Comparison of ENCODE assay signal across 22 mouse cellular contexts in the genomic region with DNA sequence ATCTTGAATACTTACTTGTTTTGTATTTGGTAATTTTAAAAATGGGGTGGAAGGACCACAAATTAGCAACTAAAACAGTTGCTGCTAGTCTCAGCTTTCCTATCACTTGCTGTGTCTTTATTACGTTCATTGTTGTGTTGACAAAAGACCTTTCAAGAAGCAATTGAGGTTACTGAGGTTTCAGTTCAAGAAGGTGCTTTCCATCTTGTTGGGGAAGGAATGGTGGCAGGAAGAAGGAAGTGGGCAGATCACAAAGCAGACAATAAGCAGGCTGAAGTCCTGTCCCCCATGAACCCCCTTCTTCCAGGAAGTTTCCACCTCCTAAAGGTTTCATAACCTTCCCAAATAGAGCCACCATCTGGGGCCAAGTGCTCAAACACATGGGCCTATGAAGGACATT.
DNase-seq lines count a peak whose midpoint lies in the region; ATAC-seq and TF ChIP-seq lines count a peak whose summit lies in the region.
"Had no signal": no experiment of that assay in that cellular context is flagged by ENCODE, and none has a peak within 500 bp of the region (broad histone marks: within the 10 kb centered on the region; RNA-seq: fewer than 3 reads in every experiment).

No protein-coding gene starts in this region.

- no peak overlapping the region for H3K9ac ChIP-seq in midbrain, embryonic 14.5 days (replicated peaks; ENCODE audit: low read length)
- H3K9ac ChIP-seq: embryonic facial prominence, embryonic 12.5 days; forebrain, postnatal 0 days; heart, embryonic 15.5 days; hindbrain, embryonic 13.5 days; neural tube, embryonic 15.5 days; stomach, embryonic 15.5 days had no signal

- H3K4me3 ChIP-seq in midbrain, embryonic 14.5 days (replicated peaks; ENCODE audit: low read depth, low read length), result no peak overlapping the region
- H3K4me3 ChIP-seq in cerebellum, adult 2 months (replicated peaks; ENCODE audit: insufficient read depth, low read depth, low read length), result no peak overlapping the region
- H3K4me3 ChIP-seq: embryonic facial prominence, embryonic 12.5 days; heart, embryonic 15.5 days; hindbrain, embryonic 13.5 days; myocyte; neural tube, embryonic 15.5 days; stomach, embryonic 15.5 days had no signal

- H3K27ac ChIP-seq in midbrain, embryonic 14.5 days (replicated peaks; ENCODE audit: low read depth, low read length), result no peak overlapping the region
- H3K27ac ChIP-seq in cerebellum, adult 2 months (ENCODE audit: insufficient read depth, low read length), result no peak overlapping the region
- H3K27ac ChIP-seq: embryonic facial prominence, embryonic 12.5 days; heart, embryonic 15.5 days; hindbrain, embryonic 13.5 days; neural tube, embryonic 15.5 days; stomach, embryonic 15.5 days had no signal

- DNase-seq in B cell, adult 2 months, result peak; percentile 14 to 18
- peak; percentile 49 for DNase-seq in splenic B cell, adult 2 months (ENCODE audit: low read depth, low spot score)
- no peak for DNase-seq in midbrain, embryonic 14.5 days
- no peak for DNase-seq in retina, embryonic 14.5 days (ENCODE audit: low spot score)
- DNase-seq in cerebellum, adult 2 months, result no peak
- DNase-seq: adrenal gland, adult 2 months; cerebellum, adult 11-12 months; cerebellum, postnatal 14 days; forebrain, postnatal 0 days; heart, postnatal 36 days; kidney, adult 8-10 months; kidney, postnatal 14 days; thymus, adult 18-20 months had no signal

- peak; percentile 93 for ATAC-seq in CD4-positive, CD25-positive, alpha-beta regulatory T cell, adult 4 months
- ATAC-seq in activated CD4-positive, CD25-positive, alpha-beta regulatory T cell, adult 4 months, result peak; percentile 96
- ATAC-seq in midbrain, embryonic 14.5 days (ENCODE audit: low FRiP score, low TSS enrichment), result no peak
- ATAC-seq: forebrain, postnatal 0 days; midbrain, embryonic 16.5 days had no signal

- H3K4me1 ChIP-seq in midbrain, embryonic 14.5 days (ENCODE audit: control insufficient read depth, insufficient read depth, low read length), result no peaks in the 10 kb centered on the region
- no peaks in the 10 kb centered on the region for H3K4me1 ChIP-seq in cerebellum, adult 2 months (ENCODE audit: control insufficient read depth, insufficient read depth, low read length)
- H3K4me1 ChIP-seq: embryonic facial prominence, embryonic 12.5 days; heart, embryonic 15.5 days; hindbrain, embryonic 13.5 days; neural tube, embryonic 15.5 days; stomach, embryonic 15.5 days had no signal

- H3K36me3 ChIP-seq in splenic B cell, adult 2 months (ENCODE audit: control insufficient read depth, insufficient read depth, low read length, poor library complexity, severe bottlenecking), result no peaks in the 10 kb centered on the region; the same call in 1 of the 2 replicates
- H3K36me3 ChIP-seq in midbrain, embryonic 14.5 days (ENCODE audit: control insufficient read depth, insufficient read depth, low read length), result peaks cover 8% of the 10 kb centered on the region; the same call in 1 of the 2 replicates
- H3K36me3 ChIP-seq: heart, embryonic 15.5 days; stomach, embryonic 15.5 days had no signal

- H3K9me3 ChIP-seq in midbrain, embryonic 14.5 days (ENCODE audit: control insufficient read depth, low read length), result no peaks in the 10 kb centered on the region
- H3K9me3 ChIP-seq: embryonic facial prominence, embryonic 12.5 days; heart, embryonic 15.5 days; hindbrain, embryonic 13.5 days; neural tube, embryonic 15.5 days; stomach, embryonic 15.5 days had no signal

- 81% methylated on average over 1 of the region's 1 CpGs for WGBS in midbrain, embryonic 14.5 days
- 90% methylated on average over 1 of the region's 1 CpGs for WGBS in cerebellum, adult 2 months

- H3K4me2 ChIP-seq in midbrain, embryonic 14.5 days (ENCODE audit: low read length), result no peak overlapping the region
- H3K4me2 ChIP-seq: embryonic facial prominence, embryonic 12.5 days; heart, embryonic 15.5 days; hindbrain, embryonic 13.5 days; neural tube, embryonic 15.5 days; stomach, embryonic 15.5 days had no signal

- TF ChIP-seq POLR2A in cerebellum, adult 2 months (IDR thresholded peaks at IDR 0.05; ENCODE audit: borderline replicate concordance, insufficient read depth, low read length), result no peak

- no peaks in the 10 kb centered on the region for H3K27me3 ChIP-seq in splenic B cell, adult 2 months (ENCODE audit: control insufficient read depth, insufficient read depth, low read length, poor library complexity, severe bottlenecking)
- no peaks in the 10 kb centered on the region for H3K27me3 ChIP-seq in midbrain, embryonic 14.5 days (ENCODE audit: control insufficient read depth, insufficient read depth, low read length)
- no peaks in the 10 kb centered on the region for H3K27me3 ChIP-seq in cerebellum, adult 2 months (ENCODE audit: control insufficient read depth, insufficient read depth, low read length)
- H3K27me3 ChIP-seq: embryonic facial prominence, embryonic 12.5 days; heart, embryonic 15.5 days; hindbrain, embryonic 13.5 days; neural tube, embryonic 15.5 days; stomach, embryonic 15.5 days had no signal

- no peak for TF ChIP-seq CTCF in cerebellum, adult 2 months (IDR thresholded peaks at IDR 0.05; ENCODE audit: borderline replicate concordance, insufficient read depth, low read depth, low read length)

Comparison
In these comparisons a context has a peak if more than half of its experiments do, and no peak if none do; other contexts are left out.
1. DNase-seq: peak in B cell, adult 2 months (2 of 2) and splenic B cell, adult 2 months (single experiment); none in midbrain, embryonic 14.5 days (single experiment), retina, embryonic 14.5 days (single experiment) and cerebellum, adult 2 months (0 of 2).